Mouse (Mus musculus) NIH3T3 (cell line): ENCODE results near the gene Dld.

ENCODE experiments used
- DNase-seq: peaks from one replicate; pipeline ENCODE4 v3.0.0-alpha.2; 2012; ENCODE audit warnings: low read depth

Gene Dld

GRCm38 (mm10) chr12:31350944-31351928 is at the start of gene Dld:
TSS of gene Dld (minus strand) at chr12:31351453.
- peak; percentile 98 for DNase-seq

DNA sequence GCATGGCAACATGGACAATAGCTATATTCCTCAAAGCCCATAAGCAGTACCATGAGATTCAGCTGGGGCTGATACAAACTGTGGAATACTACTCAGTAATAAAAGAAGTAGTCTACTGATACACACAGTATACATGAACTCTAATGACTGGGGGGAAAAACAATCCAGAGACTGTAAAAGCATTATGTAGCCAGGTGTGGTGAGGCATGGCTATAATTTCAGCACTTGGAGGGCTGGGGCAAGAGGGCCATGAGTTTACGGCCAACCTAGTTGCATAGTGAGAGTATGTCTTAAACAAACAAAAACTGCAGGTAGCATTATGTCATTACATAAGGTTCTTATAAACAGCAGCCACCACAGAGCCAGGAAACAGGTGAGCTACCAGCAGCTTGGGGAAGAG is 49.6 kb upstream of the Dld start:
- DNase-seq: no peak

DNA sequence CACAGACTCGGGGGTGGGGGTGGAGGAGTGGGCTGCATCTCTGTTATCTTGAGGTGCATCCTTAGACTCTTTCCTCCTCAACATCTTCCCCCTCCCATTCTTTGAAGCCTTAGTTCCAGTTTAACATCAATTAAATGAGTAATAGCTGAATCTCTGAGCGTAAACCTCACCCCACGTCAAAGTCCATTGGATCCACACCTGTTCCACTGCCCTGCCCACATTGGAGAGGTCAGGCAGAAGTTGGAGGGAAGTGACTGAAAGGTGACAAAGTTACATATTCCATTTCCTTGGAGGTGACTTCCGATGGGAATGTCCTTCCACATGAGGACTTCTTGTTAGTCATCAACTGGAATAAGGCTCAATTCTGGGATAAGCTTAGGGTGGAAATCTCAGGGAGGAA is 46.5 kb upstream of the Dld start:
- no peak for DNase-seq

DNA sequence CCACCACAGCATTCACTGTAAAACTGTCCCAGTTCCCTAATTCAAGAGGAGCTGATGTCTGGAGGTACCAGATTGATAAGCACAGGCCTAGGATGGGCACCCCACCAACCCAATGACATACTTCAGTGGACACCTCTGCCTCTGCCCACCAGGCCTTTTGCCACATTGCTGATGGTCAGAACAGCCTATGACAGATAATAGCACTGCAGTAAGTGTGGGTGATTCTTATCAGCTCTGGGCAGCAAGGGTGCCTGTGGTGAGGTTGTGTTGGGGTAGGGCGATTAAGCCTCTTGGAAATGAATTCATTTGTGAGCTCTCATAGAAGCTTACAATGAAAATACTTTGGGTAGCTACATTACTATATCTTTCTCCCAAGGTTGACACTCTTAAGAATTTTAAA is 44.6 kb upstream of the Dld start:
- DNase-seq: no peak

- no peak for DNase-seq
Observed at GRCm38 (mm10) chr12:31391696-31392095, 40.4 kb upstream of the Dld start.

GRCm38 (mm10) chr12:31390571-31390970 is 39.3 kb upstream of the Dld start, which contains the start of gene Slc26a3:
TSS of gene Slc26a3 (plus strand) at chr12:31390871.
- DNase-seq: no peak

- peak; percentile 5 for DNase-seq
Observed at GRCm38 (mm10) chr12:31387303-31387702, 36.0 kb upstream of the Dld start.

GRCm38 (mm10) chr12:31382451-31382850 is 31.2 kb upstream of the Dld start:
- DNase-seq: peak; percentile 7

GRCm38 (mm10) chr12:31380878-31381277 is 29.6 kb upstream of the Dld start:
- DNase-seq: no peak

- no peak for DNase-seq
Observed at GRCm38 (mm10) chr12:31377241-31377640, 26.0 kb upstream of the Dld start.

DNA sequence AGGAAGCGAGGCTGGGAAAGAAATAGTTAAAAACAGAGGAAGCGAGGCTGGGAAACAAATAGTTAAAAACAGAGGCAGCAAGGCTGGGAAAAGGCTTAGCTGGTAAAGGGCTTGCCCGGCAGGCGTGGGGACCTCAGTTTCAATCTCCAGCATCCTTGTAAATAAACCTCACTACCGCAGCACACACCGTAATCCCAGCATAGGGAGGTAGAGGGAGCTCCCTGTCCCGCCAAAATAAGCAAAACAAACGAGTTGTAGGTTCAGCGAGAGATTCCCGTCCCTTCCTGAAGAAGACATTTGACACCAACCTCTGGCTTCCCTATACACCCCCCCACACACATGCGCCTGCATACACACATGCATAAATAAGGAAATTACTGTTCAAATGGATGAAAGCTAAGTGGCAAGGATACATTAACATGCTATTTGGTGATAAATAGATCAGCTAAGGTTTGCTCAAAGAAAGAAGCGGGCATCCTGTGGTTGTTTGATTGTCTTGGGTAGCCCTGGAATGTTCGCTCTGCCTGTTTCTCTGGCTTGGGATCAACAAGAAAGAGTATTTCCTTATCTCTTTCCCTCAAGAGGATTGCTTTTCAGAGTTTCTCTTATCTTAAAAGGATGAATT is 25.2 kb upstream of the Dld start:
- DNase-seq: peak; percentile 58

DNA sequence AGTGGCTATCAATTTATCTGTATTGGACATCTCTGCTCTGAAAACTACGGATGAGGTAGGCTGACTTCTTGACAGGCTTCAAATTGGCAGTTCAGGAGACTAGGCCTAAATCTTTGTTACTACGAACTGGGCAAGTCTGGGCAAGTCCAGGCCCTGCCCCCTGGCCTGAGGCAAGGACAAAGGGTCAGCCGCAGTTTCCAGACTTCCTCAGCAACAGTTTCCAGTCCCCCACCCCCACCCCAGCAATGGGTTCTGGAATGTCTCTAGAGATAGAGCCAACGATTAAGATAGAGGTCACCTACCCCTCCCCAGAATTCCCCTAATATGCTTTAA is 24.0 kb upstream of the Dld start:
- no peak for DNase-seq

- peak; percentile 92 for DNase-seq
Observed at GRCm38 (mm10) chr12:31374603-31375282, 23.5 kb upstream of the Dld start.

- DNase-seq: no peak
Observed at GRCm38 (mm10) chr12:31369656-31370055, 18.4 kb upstream of the Dld start.

GRCm38 (mm10) chr12:31369118-31369517 is 17.9 kb upstream of the Dld start:
- DNase-seq: no peak

DNA sequence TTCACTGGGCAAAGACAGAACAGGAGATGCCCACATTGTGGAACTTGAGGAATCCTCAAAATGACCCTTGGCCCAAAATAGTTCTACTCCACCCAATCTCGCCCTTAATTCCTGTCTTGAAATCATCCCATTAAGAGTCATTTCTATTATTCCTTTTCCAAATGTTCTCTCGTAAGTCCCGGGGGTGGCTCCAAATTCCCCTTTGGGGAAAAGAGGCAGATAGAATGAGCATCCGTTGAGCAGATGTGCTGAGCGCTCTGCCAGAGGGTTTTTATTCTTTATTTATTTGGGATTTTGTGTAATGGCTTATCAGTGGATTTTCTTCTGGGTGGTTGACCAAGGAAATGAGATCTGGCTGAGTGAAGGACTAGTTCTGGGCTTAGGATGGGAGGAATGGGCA is 16.5 kb upstream of the Dld start:
- DNase-seq: no peak

DNA sequence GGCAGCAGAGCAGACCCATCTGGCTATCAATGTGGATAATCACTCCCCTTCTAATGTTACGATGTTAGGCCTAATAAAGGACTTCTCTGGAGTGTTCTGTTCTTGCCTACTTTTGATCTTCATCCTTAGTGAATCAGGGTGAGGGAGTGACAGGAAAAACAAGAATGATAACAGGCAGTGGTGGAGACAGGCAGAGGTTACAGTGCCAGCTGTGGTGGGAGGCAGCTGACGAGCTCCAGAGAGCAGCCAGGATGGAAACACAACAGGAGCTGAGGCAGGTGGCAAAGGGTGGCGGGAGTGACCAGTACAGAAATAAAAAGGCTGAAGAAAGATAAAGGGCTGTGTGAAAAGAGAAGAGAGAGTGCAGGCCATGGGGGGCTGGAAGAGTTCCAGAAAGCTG is 15.2 kb upstream of the Dld start:
- no peak for DNase-seq

DNA sequence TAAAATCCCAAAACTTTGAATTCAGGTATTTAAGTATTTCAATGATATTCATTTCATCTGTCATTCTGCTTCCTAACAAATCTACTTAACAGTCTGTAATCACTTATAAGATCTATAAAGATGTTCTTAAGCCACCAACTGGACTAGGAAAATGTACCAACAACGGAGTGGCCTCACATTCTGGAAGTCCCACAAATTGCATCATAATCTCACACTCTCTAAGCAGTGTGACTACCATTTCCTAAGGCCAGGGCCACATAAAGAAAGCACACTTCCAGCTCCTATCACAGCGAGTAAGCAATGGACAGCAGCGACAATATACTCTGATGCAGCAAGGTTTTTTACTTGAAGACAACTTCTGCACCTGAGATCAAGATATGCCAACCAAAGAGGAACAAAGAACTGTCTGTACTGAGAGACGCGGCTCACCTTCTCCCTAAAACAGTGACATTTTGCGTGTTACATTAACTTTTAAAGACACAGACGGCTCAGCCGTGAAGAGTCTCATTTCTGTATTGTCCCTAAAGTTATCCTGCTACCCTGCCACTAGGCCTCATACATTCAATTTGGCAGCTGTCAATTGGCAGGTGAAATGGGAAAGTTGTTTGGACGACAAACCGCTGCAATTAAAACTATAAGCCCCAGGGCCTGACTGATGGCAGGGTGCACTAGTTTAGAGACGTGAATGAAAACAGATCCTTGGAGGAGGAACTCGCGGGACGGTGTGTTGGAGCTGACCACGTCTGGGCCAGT is 886 bp downstream of the Dld start:
- DNase-seq: no peak

DNA sequence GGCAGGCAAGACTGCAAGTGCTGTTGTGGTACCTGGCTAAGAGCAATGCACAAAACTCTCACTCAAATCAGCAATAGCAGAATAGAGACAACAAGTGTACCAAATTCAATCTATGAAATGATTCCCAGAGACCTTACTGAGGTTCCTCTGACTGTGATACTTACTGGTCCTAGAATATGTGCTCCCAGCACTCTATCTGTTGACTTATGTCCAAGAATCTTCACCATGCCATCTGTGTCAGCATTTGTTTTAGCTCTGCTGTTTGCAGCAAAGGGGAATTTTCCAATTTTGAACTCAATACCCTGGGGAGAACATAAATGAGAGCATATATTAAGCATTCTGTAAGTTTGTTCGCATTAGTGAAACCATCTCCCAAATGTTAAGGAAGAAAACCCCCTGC is 18.0 kb downstream of the Dld start:
- no peak for DNase-seq

DNA sequence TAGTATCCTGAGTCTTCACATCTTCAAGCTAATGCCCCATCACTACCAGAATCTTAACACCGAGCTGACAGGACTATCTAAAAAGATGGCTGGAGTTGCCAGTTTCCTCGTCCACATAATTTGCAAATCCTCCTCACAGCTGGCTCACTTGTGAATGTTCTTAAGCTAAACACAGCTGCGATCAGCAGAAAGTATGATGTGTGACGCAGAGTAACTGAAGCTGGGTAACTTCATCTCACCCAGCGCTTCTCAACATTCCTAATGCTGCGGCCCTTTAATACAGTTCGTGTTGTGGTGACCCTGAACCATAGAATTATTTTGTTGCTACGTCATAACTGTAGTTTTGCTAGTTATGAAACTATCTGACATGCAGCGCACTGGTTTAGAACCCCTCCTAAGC is 24.1 kb downstream of the Dld start:
- no peak for DNase-seq

- DNase-seq: no peak
Observed at GRCm38 (mm10) chr12:31323136-31323695, 28.0 kb downstream of the Dld start.

GRCm38 (mm10) chr12:31321532-31321931 is 29.7 kb downstream of the Dld start:
- peak; percentile 33 for DNase-seq
